Mouse (Mus musculus) retina, embryonic 14.5 days (tissue): Measurements from ENCODE around the gene Ccdc57.

Source experiments
- DNase-seq: peaks from one replicate; pipeline ENCODE4 v3.0.0-alpha.2; 2015; ENCODE audit warnings: low spot score

Gene Ccdc57

GRCm38 (mm10) chr11:120932564-120933398, at the start of gene Ccdc57:
Gene Ccdc57, minus strand, starts transcription at chr11:120932872.
- DNase-seq, result peak; percentile 95

- no peak for DNase-seq
These were observed 49.8 kb upstream of the Ccdc57 start for GRCm38 (mm10) chr11:120982459-120982858.

GRCm38 (mm10) chr11:120981661-120982060, 49.0 kb upstream of the Ccdc57 start:
- no peak for DNase-seq

GRCm38 (mm10) chr11:120980427-120981035, 47.9 kb upstream of the Ccdc57 start:
- no peak for DNase-seq

GRCm38 (mm10) chr11:120979711-120980426, 47.2 kb upstream of the Ccdc57 start:
- DNase-seq, result no peak

GRCm38 (mm10) chr11:120973318-120973717, 40.6 kb upstream of the Ccdc57 start:
- no peak for DNase-seq

- no peak for DNase-seq
These were observed 38.6 kb upstream of the Ccdc57 start for GRCm38 (mm10) chr11:120971237-120971636.

GRCm38 (mm10) chr11:120969742-120970141, 37.1 kb upstream of the Ccdc57 start:
- no peak for DNase-seq

- no peak for DNase-seq
These were observed 32.9 kb upstream of the Ccdc57 start for GRCm38 (mm10) chr11:120965587-120965986.

- DNase-seq, result peak; percentile 33
These were observed 31.8 kb upstream of the Ccdc57 start for GRCm38 (mm10) chr11:120964195-120965157.

GRCm38 (mm10) chr11:120962909-120963308, 30.2 kb upstream of the Ccdc57 start:
- no peak for DNase-seq

- no peak for DNase-seq
These were observed 29.5 kb upstream of the Ccdc57 start for GRCm38 (mm10) chr11:120962050-120962771.

- no peak for DNase-seq
These were observed 28.9 kb upstream of the Ccdc57 start for GRCm38 (mm10) chr11:120961594-120961993.

GRCm38 (mm10) chr11:120960248-120960647, 27.6 kb upstream of the Ccdc57 start:
- DNase-seq, result no peak

GRCm38 (mm10) chr11:120959564-120959963, 26.9 kb upstream of the Ccdc57 start:
- DNase-seq, result no peak

GRCm38 (mm10) chr11:120959066-120959465, 26.4 kb upstream of the Ccdc57 start:
- DNase-seq, result no peak

GRCm38 (mm10) chr11:120957731-120958257, 25.1 kb upstream of the Ccdc57 start:
- no peak for DNase-seq

GRCm38 (mm10) chr11:120957052-120957451, 24.4 kb upstream of the Ccdc57 start:
- no peak for DNase-seq

GRCm38 (mm10) chr11:120955701-120956100, 23.0 kb upstream of the Ccdc57 start:
- no peak for DNase-seq

GRCm38 (mm10) chr11:120954936-120955335, 22.3 kb upstream of the Ccdc57 start:
- DNase-seq, result no peak
